Mouse (Mus musculus) hindbrain, embryonic 11.5 days (tissue): ENCODE results near the gene Ccdc167. TPM values are rescaled to one million over a fixed set of nuclear protein-coding genes. Genes with fewer than 3 reads are reported as not detected.

Source experiments
- ATAC-seq: fragments of 200-750 bp; cut with Nextera tagmentation; 2 replicates; pipeline ENCODE4 v1.8.0; 2017; ENCODE audit warnings: mild to moderate bottlenecking, moderate TSS enrichment, moderate library complexity; ENCODE audit not compliant: low FRiP score
- DNase-seq: peaks from one replicate; pipeline ENCODE4 v3.0.0-alpha.2; 2015; ENCODE audit warnings: low spot score
- H3K27ac ChIP-seq: fragments of 300-500 bp; sonication (generic); 2 replicates; pipeline ENCODE4 v1.5.1; 2014; ENCODE audit warnings: mild to moderate bottlenecking, low read depth, low read length
- H3K27me3 ChIP-seq: fragments of 300-500 bp; sonication (generic); 2 replicates; pipeline ENCODE4 v1.6.1; 2014; ENCODE audit warnings: mild to moderate bottlenecking, low read length, moderate library complexity, mixed read lengths; ENCODE audit not compliant: control insufficient read depth, insufficient read depth
- H3K36me3 ChIP-seq: fragments of 300-500 bp; sonication (generic); 2 replicates; pipeline ENCODE4 v1.6.1; 2014; ENCODE audit warnings: mild to moderate bottlenecking, low read length, moderate library complexity, mixed read lengths; ENCODE audit not compliant: control insufficient read depth, insufficient read depth
- H3K4me1 ChIP-seq: fragments of 300-500 bp; sonication (generic); replicated peaks from 2 replicates; pipeline ENCODE4 v1.6.1; 2014; ENCODE audit warnings: low read length, mixed read lengths; ENCODE audit not compliant: control insufficient read depth, insufficient read depth
- H3K4me2 ChIP-seq: fragments of 300-500 bp; sonication (generic); replicated peaks from 2 replicates; pipeline ENCODE4 v1.6.1; 2014; ENCODE audit warnings: mild to moderate bottlenecking, low read depth, low read length
- H3K4me3 ChIP-seq: fragments of 300-500 bp; sonication (generic); 2 replicates; pipeline ENCODE4 v1.5.1; 2014; ENCODE audit warnings: low read depth, low read length
- H3K9ac ChIP-seq: fragments of 300-500 bp; sonication (generic); 2 replicates; pipeline ENCODE4 v1.6.1; 2014; ENCODE audit warnings: low read depth, low read length
- H3K9me3 ChIP-seq: fragments of 300-500 bp; sonication (generic); 2 replicates; pipeline ENCODE4 v1.6.1; 2016; ENCODE audit warnings: low read length; ENCODE audit not compliant: control insufficient read depth
- WGBS: fragments of 180-500 bp; shearing (Covaris S2); extraction: QIAGEN DNeasy Blood & Tissue Kit; methylation state at CpG from one replicate; pipeline ENCODE4 v1.1.7; 2014; 5-methylcytosine and 5-hydroxymethylcytosine counted together
- polyA plus RNA-seq: library from polyadenylated mRNA; unstranded; fragments of >200 nt; fragmentation: Nextera tagmentation; extraction: Ambion mirVana; gene quantifications from 2 replicates; pipeline ENCODE4 v1.2.1, GENCODE M21; 2014

Gene Ccdc167
- polyA plus RNA-seq, 1 experiment from 2014 or later: 14.8 TPM

- Histone ChIP-seq H3K4me3 (no peak overlapping the region), H3K4me2 (no peak overlapping the region), H3K9me3 (no peaks in the 10 kb centered on the region), H3K9ac (no peak overlapping the region), H3K36me3 (0 out of 2 replicates have a peak, but pooled peaks cover 2% of the 10 kb centered on the region), H3K27ac (no peak overlapping the region), H3K27me3 (no peaks in the 10 kb centered on the region), H3K4me1 (no peaks in the 10 kb centered on the region)
- DNase-seq: no peak
- no peak for ATAC-seq
- 96% methylated on average over 4 of the region's 4 CpGs for WGBS
Observed at GRCm38 (mm10) chr17:29684275-29684674, 32.6 kb downstream of the Ccdc167 start.

DNA sequence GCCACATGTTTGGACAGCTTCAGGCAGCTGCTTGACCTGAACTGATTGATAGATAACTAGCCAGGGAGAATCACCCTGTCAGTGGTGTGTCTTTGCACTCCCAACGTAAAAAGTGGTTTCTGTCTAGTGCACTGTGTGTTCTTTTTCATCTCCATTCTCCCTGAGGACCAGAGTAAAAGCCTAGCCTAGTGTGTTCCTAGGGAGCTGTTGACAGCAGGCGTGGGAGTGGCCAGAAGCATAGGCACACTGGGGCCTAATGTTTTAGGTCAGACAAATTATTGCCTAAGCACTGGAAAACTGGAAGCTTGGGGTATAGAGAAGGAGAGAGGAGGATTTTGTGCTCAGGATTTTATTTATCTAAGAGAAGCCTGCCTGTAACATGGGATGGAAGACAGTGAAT, 33.7 kb downstream of the Ccdc167 start:
- H3K9me3 ChIP-seq: no peaks in the 10 kb centered on the region
- no peak overlapping the region for H3K9ac ChIP-seq
- no peaks in the 10 kb centered on the region for H3K4me1 ChIP-seq
- no peak overlapping the region for H3K27ac ChIP-seq
- 74% methylated on average over 2 of the region's 2 CpGs for WGBS
- DNase-seq (no peak), ATAC-seq (no peak)
- H3K36me3 ChIP-seq: 0 out of 2 replicates have a peak, but pooled peaks cover 2% of the 10 kb centered on the region
- no peak overlapping the region for H3K4me2 ChIP-seq
- no peaks in the 10 kb centered on the region for H3K27me3 ChIP-seq
- no peak overlapping the region for H3K4me3 ChIP-seq

- no peaks in the 10 kb centered on the region for H3K9me3 ChIP-seq
- no peak overlapping the region for H3K4me3 ChIP-seq
- ATAC-seq: no peak
- 81% methylated on average over 7 of the region's 7 CpGs for WGBS
- H3K4me2 ChIP-seq: no peak overlapping the region
- DNase-seq: no peak
- peaks cover 2% of the 10 kb centered on the region; the same call in 1 of the 2 replicates for H3K36me3 ChIP-seq
- H3K27ac ChIP-seq: no peak overlapping the region
- no peaks in the 10 kb centered on the region for H3K4me1 ChIP-seq
- no peak overlapping the region for H3K9ac ChIP-seq
- no peaks in the 10 kb centered on the region for H3K27me3 ChIP-seq
Observed at GRCm38 (mm10) chr17:29682261-29682660, 34.6 kb downstream of the Ccdc167 start.

GRCm38 (mm10) chr17:29681669-29682068, 35.2 kb downstream of the Ccdc167 start:
- WGBS: 94% methylated on average over 9 of the region's 9 CpGs
- H3K27me3 ChIP-seq: no peaks in the 10 kb centered on the region
- H3K36me3 ChIP-seq: peaks cover 4% of the 10 kb centered on the region
- ATAC-seq: no peak
- no peaks in the 10 kb centered on the region for H3K4me1 ChIP-seq
- no peak overlapping the region for H3K4me2 ChIP-seq
- DNase-seq: no peak
- no peaks in the 10 kb centered on the region for H3K9me3 ChIP-seq
- no peak overlapping the region for H3K4me3 ChIP-seq
- H3K9ac ChIP-seq: no peak overlapping the region
- no peak overlapping the region for H3K27ac ChIP-seq

- no peak for ATAC-seq
- no peaks in the 10 kb centered on the region for H3K27me3 ChIP-seq
- H3K36me3 ChIP-seq: peaks cover 4% of the 10 kb centered on the region
- no peak overlapping the region for H3K4me2 ChIP-seq
- no peaks in the 10 kb centered on the region for H3K4me1 ChIP-seq
- H3K27ac ChIP-seq: no peak overlapping the region
- H3K4me3 ChIP-seq: no peak overlapping the region
- no peak for DNase-seq
- no peaks in the 10 kb centered on the region for H3K9me3 ChIP-seq
- 94% methylated on average over 2 of the region's 2 CpGs for WGBS
- H3K9ac ChIP-seq: no peak overlapping the region
Observed at GRCm38 (mm10) chr17:29680921-29681320, 35.9 kb downstream of the Ccdc167 start.

DNA sequence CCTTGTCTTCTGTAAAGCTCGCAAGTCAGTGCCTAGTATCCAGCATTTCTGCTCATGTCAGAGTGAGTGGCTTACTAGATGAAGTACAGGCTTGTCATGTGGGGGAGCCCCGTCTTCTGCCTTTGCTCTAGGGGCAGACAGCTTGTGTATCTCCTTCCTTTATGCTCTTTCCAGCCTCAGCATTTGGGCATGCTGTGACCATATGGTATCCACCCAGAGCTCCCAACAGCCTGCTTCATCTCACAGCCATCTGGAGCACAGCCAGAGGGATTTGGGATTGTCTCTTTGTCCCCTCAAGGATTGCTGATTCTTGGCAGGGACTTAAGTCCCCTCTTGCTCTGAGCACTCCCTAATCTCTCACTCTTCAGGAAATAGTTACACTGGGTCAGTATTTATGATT, 36.7 kb downstream of the Ccdc167 start:
- no peaks in the 10 kb centered on the region for H3K27me3 ChIP-seq
- 78% methylated on average over 2 of the region's 2 CpGs for WGBS
- no peaks in the 10 kb centered on the region for H3K4me1 ChIP-seq
- no peak overlapping the region for H3K27ac ChIP-seq
- no peak overlapping the region for H3K4me3 ChIP-seq
- DNase-seq: no peak
- H3K9me3 ChIP-seq: no peaks in the 10 kb centered on the region
- H3K9ac ChIP-seq: no peak overlapping the region
- H3K36me3 ChIP-seq: peaks cover 4% of the 10 kb centered on the region
- H3K4me2 ChIP-seq: no peak overlapping the region
- ATAC-seq: no peak

GRCm38 (mm10) chr17:29679038-29679767, 37.6 kb downstream of the Ccdc167 start:
- Histone ChIP-seq H3K4me3 (no peak overlapping the region), H3K9ac (no peak overlapping the region), H3K36me3 (peaks cover 4% of the 10 kb centered on the region), H3K27ac (no peak overlapping the region), H3K4me1 (no peaks in the 10 kb centered on the region), H3K27me3 (no peaks in the 10 kb centered on the region), H3K9me3 (no peaks in the 10 kb centered on the region), H3K4me2 (no peak overlapping the region)
- DNase-seq: no peak
- WGBS: 82% methylated on average over 6 of the region's 6 CpGs
- no peak for ATAC-seq

DNA sequence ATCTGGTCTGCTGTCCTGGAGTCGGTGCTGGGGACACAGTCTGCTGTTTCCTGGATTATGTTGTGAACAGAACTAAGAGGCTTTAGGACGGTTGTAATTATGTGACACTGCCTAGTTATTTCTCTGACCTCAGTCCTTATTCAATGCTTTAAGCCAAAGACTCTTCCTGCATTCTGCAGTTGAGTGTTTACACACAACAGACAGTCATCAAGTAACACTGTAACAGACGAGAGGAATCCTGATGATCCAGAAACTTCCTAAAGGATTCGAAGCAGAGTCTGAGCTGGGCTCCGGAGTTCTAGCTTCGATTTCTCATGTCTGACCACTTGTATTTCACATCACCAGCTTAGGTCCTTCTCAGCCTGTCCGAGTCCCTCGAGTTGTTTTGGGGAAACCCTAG, 38.3 kb downstream of the Ccdc167 start:
- Histone ChIP-seq H3K27ac (no peak overlapping the region), H3K4me2 (no peak overlapping the region), H3K4me1 (no peaks in the 10 kb centered on the region), H3K9me3 (no peaks in the 10 kb centered on the region), H3K36me3 (peaks cover 4% of the 10 kb centered on the region), H3K27me3 (no peaks in the 10 kb centered on the region), H3K4me3 (no peak overlapping the region), H3K9ac (no peak overlapping the region)
- 91% methylated on average over 8 of the region's 8 CpGs for WGBS
- no peak for DNase-seq
- no peak for ATAC-seq

DNA sequence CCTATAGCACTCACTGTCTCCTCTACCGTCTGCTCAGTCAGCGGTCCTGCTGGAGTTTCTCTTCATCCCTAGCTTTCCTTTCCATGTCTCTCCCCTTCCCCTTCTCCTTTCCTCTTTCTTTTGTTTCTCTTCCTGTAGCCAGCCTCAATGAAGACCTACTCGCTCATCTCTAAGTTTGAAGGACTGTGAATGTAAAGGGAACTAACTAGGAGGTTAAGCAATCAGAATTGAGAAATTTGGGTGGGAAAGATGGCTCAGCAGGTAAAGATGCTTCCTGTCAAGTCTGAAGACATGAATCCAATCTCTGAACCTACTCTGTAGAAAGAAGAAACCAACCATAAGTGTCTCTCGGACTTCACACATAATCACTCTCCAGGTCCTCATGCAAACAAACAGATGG, 43.5 kb downstream of the Ccdc167 start:
- ATAC-seq (no peak), DNase-seq (no peak)
- H3K9me3 ChIP-seq: no peaks in the 10 kb centered on the region
- peaks cover 9% of the 10 kb centered on the region for H3K36me3 ChIP-seq
- H3K27ac ChIP-seq: no peak overlapping the region
- 90% methylated on average over 4 of the region's 4 CpGs for WGBS
- H3K4me1 ChIP-seq: no peaks in the 10 kb centered on the region
- no peaks in the 10 kb centered on the region for H3K27me3 ChIP-seq
- H3K9ac ChIP-seq: no peak overlapping the region
- H3K4me3 ChIP-seq: no peak overlapping the region
- H3K4me2 ChIP-seq: no peak overlapping the region
